Mouse (Mus musculus) intestine, embryonic 16.5 days (tissue): ENCODE measurements around the gene Cpsf4l. TPM values are rescaled to one million over a fixed set of nuclear protein-coding genes. Genes with fewer than 3 reads are reported as not detected.

Experiments used
- ATAC-seq: fragments of 200-750 bp; cut with Nextera tagmentation; 2 replicates; pipeline ENCODE4 v1.8.0; 2017; ENCODE audit warnings: moderate TSS enrichment, moderate library complexity
- H3K27ac ChIP-seq: fragments of 300-500 bp; sonication (generic); 2 replicates; pipeline ENCODE4 v1.5.1; 2014; ENCODE audit warnings: mild to moderate bottlenecking, low read length
- H3K27me3 ChIP-seq: fragments of 300-500 bp; sonication (generic); replicated peaks from 2 replicates; pipeline ENCODE4 v1.6.1; 2014; ENCODE audit warnings: low read length, control low read depth, mixed read lengths; ENCODE audit not compliant: control insufficient read depth, insufficient read depth
- H3K36me3 ChIP-seq: fragments of 300-500 bp; sonication (generic); 2 replicates; pipeline ENCODE4 v1.6.1; 2014; ENCODE audit warnings: low read length, control low read depth; ENCODE audit not compliant: control insufficient read depth, insufficient read depth
- H3K4me1 ChIP-seq: fragments of 300-500 bp; sonication (generic); 2 replicates; pipeline ENCODE4 v1.6.1; 2014; ENCODE audit warnings: low read length, control low read depth, mixed read lengths; ENCODE audit not compliant: control insufficient read depth, insufficient read depth
- H3K4me2 ChIP-seq: fragments of 300-500 bp; sonication (generic); 2 replicates; pipeline ENCODE4 v1.6.1; 2014; ENCODE audit warnings: low read depth, low read length, control low read depth
- H3K4me3 ChIP-seq: fragments of 300-500 bp; sonication (generic); 2 replicates; pipeline ENCODE4 v1.5.1; 2014; ENCODE audit warnings: mild to moderate bottlenecking, low read length
- H3K9ac ChIP-seq: fragments of 300-500 bp; sonication (generic); 2 replicates; pipeline ENCODE4 v1.6.1; 2014; ENCODE audit warnings: low read depth, low read length
- H3K9me3 ChIP-seq: fragments of 300-500 bp; sonication (generic); 2 replicates; pipeline ENCODE4 v1.6.1; 2016; ENCODE audit warnings: low read length, control low read depth; ENCODE audit not compliant: control insufficient read depth
- WGBS: fragments of 180-500 bp; shearing (Covaris S2); extraction: QIAGEN DNeasy Blood & Tissue Kit; methylation state at CpG from one replicate; pipeline ENCODE4 v1.1.7; 2014; 5-methylcytosine and 5-hydroxymethylcytosine counted together
- polyA plus RNA-seq: library from polyadenylated mRNA; unstranded; fragments of >200 nt; fragmentation: Nextera tagmentation; extraction: Ambion mirVana; gene quantifications from 2 replicates; pipeline ENCODE4 v1.2.1, GENCODE M21; 2015

Gene Cpsf4l
- polyA plus RNA-seq, 1 experiment from 2014 or later, result 0.12 TPM

DNA sequence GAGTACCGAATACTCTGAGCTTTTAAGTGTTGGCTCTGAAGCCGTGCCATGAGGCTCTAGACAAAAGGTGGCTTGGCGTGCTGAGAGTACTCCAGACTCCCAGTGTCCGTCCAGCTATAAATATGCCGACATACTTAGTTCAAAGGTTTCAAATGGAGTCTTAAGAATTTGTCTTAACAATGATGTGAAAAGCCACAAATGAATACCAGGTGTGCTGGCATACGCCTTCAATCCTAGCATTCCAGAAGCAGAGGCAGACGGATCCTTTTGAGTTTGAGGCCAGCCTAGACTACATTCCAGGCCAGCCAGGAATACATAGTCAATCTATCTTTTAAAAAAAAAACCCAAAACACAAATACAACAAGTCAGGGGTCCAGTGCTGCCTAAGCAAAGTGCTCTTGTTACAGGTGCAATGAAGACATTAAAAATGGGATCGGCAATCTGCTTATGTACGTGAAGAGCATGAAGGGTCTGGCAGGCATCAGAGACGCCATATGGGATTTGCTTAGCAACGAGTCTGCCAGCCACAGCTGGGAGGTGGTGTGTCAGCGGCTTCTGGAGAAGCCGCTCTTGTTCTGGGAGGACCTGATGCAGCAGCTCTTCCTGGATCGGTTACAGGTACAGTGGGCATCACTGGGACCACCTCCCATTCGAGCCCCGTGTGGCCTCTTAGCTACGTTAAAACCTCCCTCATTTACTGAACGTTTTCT, 55.1 kb downstream of the Cpsf4l start:
- H3K4me1 ChIP-seq, result peaks cover 10% of the 10 kb centered on the region
- no peaks in the 10 kb centered on the region for H3K9me3 ChIP-seq
- no peak for ATAC-seq
- H3K27me3 ChIP-seq, result no peaks in the 10 kb centered on the region
- no peak overlapping the region for H3K4me3 ChIP-seq
- no peak overlapping the region for H3K4me2 ChIP-seq
- peaks cover 44% of the 10 kb centered on the region for H3K36me3 ChIP-seq
- H3K27ac ChIP-seq, result no peak overlapping the region
- WGBS, result 78% methylated on average over 18 of the region's 18 CpGs
- H3K9ac ChIP-seq, result no peak overlapping the region

DNA sequence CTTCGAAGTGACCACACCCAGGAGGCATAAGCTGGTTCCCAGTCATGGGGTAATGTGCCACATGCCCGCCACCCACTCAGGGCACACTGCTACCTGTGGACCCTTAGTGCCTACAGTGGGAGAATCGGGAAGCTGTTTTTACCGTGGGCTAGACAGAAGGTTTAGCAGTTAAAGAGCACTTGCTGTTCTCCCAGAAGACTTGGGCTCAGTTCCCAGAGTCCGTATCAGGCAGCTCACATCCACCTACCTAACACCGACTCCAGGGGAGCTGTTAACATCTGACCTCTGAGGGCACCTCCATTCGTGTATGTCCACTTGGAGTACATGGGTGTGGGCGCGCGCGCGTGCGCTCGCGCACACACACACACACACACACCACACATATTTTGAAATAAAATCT, 55.7 kb downstream of the Cpsf4l start:
- Histone ChIP-seq H3K4me3 (no peak overlapping the region), H3K9me3 (no peaks in the 10 kb centered on the region), H3K27ac (no peak overlapping the region), H3K4me2 (no peak overlapping the region), H3K9ac (no peak overlapping the region), H3K27me3 (no peaks in the 10 kb centered on the region), H3K36me3 (peaks cover 40% of the 10 kb centered on the region), H3K4me1 (peaks cover 10% of the 10 kb centered on the region)
- 94% methylated on average over 15 of the region's 15 CpGs for WGBS
- no peak for ATAC-seq

DNA sequence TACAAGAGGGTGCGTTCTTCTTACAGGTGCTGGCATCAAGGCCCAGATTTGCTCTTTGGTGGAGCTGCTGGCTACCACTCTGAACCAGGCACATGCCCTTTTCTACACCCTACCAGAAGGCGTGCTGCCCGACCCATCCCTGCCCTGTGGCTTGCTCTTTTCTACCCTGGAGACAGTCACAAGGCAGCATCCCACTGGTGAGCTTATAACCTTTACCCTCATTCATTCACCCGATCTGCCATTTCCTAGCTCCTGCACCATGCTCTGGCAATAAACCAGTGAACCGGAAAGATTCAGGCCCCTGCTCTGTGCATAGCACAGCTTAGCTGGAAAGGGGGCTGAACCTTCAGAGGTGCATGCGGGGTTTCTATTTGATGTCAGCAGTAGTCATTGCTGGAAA, 57.3 kb downstream of the Cpsf4l start:
- peaks cover 36% of the 10 kb centered on the region for H3K36me3 ChIP-seq
- 86% methylated on average over 6 of the region's 6 CpGs for WGBS

DNA sequence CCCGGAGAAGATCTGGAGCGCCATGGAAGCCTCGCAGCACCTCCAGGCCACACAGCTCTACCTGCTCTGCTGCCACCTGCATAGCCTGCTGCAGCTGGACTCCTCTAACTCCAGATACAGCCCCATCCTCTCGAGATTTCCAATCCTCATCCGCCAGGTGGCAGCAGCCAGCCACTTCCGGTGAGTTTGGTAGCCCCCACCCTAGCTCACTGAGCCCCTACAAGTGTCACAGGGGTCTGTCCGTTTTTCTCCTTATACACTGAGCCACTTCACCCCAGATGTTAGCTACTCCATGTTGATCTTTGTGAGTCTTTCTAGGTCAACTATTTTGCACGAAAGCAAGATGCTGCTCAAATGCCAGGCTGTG, 57.9 kb downstream of the Cpsf4l start:
- Histone ChIP-seq H3K27ac (peak overlapping the region; percentile 35; the same call in 1 of the 2 replicates), H3K9ac (no peak overlapping the region), H3K4me2 (no peak overlapping the region), H3K4me1 (peaks cover 10% of the 10 kb centered on the region), H3K9me3 (no peaks in the 10 kb centered on the region), H3K4me3 (no peak overlapping the region), H3K36me3 (peaks cover 30% of the 10 kb centered on the region), H3K27me3 (no peaks in the 10 kb centered on the region)
- peak; percentile 17; the same call in 1 of the 2 replicates for ATAC-seq
- WGBS, result 40% methylated on average over 8 of the region's 8 CpGs

More for the DNA sequence above, 57.3 kb downstream of the Cpsf4l start:
- H3K27me3 ChIP-seq, result no peaks in the 10 kb centered on the region
- no peak overlapping the region for H3K27ac ChIP-seq
- no peaks in the 10 kb centered on the region for H3K9me3 ChIP-seq
- no peak overlapping the region for H3K4me2 ChIP-seq
- no peak overlapping the region for H3K9ac ChIP-seq
- no peak overlapping the region for H3K4me3 ChIP-seq
- H3K4me1 ChIP-seq, result peaks cover 10% of the 10 kb centered on the region
- ATAC-seq, result no peak

DNA sequence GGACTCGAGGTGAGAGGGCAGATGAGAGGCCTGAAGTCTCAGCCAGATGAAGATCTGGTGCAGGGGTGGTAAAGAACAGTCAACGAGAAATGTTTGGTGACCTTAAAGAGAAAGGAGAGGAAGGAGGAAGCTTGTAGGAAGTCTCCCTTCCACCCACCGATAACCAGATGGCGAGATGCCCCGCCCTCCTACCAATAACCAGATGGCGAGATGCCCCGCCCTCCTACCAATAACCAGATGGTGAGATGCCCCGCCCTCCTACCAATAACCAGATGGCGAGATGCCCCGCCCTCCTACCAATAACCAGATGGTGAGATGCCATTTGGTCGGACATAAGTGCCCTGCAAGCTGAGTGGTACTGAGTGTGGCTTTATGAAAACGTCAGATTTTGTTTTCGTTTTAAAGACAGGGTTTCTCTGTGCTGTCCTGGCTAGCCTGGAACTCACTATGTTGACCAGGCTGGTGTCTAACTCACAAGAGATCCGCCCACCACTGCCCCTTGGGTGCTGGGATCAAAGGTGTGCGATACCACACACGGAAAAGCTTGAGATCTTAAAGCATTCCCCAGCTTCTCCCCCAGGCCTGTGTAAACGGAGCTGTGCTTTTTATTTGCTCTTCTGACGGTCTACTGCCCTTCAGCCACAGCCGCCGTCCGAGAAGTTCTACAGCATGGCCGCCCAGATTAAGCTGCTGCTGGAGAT, 58.5 kb downstream of the Cpsf4l start:
- ATAC-seq, result peak; percentile 17
- H3K27ac ChIP-seq, result peak overlapping the region; percentile 65

DNA sequence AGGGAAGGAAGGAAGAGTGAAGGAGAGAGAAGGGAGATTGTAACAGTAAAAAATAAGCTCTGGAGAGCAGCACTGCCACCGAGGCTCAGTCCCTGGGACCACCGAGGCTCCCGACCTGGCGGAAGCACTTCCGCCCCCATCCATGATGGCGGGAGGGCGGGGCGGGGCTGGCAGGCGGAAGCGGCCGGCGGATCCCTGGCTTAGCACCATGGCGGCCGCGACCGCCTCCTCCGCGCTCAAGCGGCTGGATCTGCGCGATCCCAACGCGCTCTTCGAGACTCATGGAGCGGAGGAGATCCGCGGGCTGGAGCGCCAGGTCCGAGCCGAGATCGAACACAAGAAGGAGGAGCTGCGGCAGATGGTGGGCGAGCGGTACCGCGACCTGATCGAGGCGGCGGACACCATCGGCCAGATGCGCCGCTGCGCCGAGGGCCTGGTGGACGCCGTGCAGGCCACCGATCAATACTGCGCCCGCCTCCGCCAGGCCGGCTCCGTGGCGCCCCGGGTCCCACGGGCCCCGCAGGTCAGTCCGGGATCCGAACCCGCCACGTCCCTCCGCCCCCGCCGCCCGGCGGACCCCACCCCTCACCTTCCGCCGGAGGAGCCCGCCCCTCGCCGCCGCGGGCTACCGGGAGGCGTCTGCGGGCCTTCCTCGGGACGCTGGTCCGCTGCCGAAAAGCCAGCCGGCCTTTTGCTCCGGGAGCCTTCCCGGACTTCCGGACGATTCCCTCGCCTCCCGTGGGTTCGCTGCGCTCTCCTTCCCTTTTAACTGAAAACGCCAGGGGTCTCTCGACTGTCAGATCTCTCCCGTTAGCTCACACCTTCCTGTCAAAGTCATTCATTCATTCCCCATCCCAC, 60.2 kb downstream of the Cpsf4l start, which contains the start of gene Slc39a11:
TSS of gene Slc39a11 (minus strand) at position 727 of the 858 bp plus-strand sequence.
- H3K4me1 ChIP-seq, result peaks cover 10% of the 10 kb centered on the region
- H3K27ac ChIP-seq, result peak within 1 kb of the TSS; percentile 82
- no peaks in the 10 kb centered on the region for H3K9me3 ChIP-seq
- H3K9ac ChIP-seq, result peak within 1 kb of the TSS; percentile 96
- peak within 1 kb of the TSS; percentile 77 for H3K4me2 ChIP-seq
- WGBS, result under 1% methylated on average over 81 of the region's 91 CpGs
- peak; percentile 83 for ATAC-seq
- H3K4me3 ChIP-seq, result peak within 1 kb of the TSS; percentile 88
- H3K36me3 ChIP-seq, result peaks cover 14% of the 10 kb centered on the region
- no peaks in the 10 kb centered on the region for H3K27me3 ChIP-seq

More for the DNA sequence above, 58.5 kb downstream of the Cpsf4l start:
- peak overlapping the region; percentile 20; the same call in 1 of the 2 replicates for H3K4me2 ChIP-seq
- no peaks in the 10 kb centered on the region for H3K9me3 ChIP-seq
- H3K36me3 ChIP-seq, result peaks cover 25% of the 10 kb centered on the region
- H3K4me3 ChIP-seq, result no peak overlapping the region
- no peak overlapping the region for H3K9ac ChIP-seq
- WGBS, result 51% methylated on average over 22 of the region's 22 CpGs
- peaks cover 10% of the 10 kb centered on the region for H3K4me1 ChIP-seq
- no peaks in the 10 kb centered on the region for H3K27me3 ChIP-seq

DNA sequence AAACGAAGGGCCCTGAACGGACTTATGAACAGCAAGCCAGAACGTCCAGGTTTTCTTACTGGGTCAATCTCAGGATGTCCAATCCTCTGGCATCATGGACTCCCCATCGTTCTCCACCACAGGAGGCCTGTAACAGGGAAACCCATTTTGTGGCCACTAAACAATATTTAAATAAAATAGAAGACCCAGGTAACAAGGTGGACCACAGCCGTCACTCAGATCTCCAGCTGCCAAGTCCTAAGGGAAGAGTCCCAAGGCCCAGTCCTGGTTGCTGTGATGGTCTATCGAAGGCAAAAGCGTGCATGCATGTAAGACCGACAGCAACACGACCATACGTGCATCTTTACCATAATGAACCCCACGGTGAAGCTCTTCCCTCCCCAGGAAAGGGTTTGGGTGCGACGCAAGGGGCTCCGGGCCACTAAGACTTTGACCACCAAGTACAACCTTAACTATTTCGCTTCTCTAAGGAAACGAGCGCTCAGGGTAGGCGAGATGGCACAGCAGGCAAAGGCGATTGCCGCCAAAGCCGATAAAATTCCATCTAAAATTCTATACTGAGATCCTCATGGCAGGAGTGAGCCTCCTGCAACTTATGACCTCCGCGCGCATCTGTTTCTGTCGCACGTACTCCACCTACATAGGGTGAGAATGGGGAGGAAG, 61.0 kb downstream of the Cpsf4l start, which contains the start of gene Cog1:
TSS of gene Cog1 (plus strand) at position 480 of the 663 bp plus-strand sequence.
- Histone ChIP-seq H3K4me3 (peak within 1 kb of the TSS; percentile 88), H3K27ac (peak within 1 kb of the TSS; percentile 82), H3K27me3 (no peaks in the 10 kb centered on the region), H3K4me1 (peaks cover 10% of the 10 kb centered on the region), H3K4me2 (peak within 1 kb of the TSS; percentile 77), H3K9ac (peak within 1 kb of the TSS; percentile 96), H3K9me3 (no peaks in the 10 kb centered on the region), H3K36me3 (peaks cover 9% of the 10 kb centered on the region)
- WGBS, result 41% methylated on average over 26 of the region's 26 CpGs
- ATAC-seq, result no peak
